In the genomic region with DNA sequence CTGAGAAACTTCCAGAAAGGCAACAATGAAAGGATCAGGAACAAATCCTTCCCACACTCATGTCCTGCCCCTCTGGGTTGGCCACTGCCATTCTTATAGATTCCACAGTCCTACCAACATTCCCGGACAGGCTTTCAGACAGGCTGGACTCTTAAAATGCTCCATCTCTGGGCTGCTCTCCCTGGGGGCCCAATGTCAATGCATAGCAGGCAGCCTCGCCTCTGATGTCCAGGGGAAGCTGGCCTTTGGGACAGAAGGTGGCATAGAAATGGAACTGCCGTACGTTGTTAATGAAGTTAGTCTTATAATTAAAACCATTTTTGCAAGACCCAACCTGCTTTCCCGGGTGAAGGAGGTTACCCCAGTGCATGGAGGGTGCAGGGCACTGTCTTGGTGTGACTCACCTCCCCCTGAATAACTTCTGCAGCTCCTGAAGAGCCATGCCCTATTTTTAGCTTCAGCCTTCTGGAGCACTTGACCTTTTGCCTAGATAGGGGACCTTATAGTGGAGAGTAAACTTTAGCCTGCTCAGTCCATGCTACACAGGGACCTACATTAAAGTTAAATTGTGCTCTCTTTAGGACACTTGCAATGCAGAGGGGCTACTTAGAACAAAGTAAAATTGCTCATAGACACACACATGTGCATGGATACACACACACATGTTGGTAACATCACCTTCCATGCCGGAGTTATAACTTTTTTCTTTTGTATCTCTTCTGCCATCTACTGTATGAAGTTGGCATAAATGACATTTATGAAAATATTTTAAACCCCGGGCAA, we compare ENCODE assay signal across 10 mouse cellular contexts. TPM values are rescaled to one million over a fixed set of nuclear protein-coding genes. Genes with fewer than 3 reads are reported as not detected.
DNase-seq lines count a peak whose midpoint lies in the region; ATAC-seq and TF ChIP-seq lines count a peak whose summit lies in the region.
"Had no signal": no experiment of that assay in that cellular context is flagged by ENCODE, and none has a peak within 500 bp of the region (broad histone marks: within the 10 kb centered on the region; RNA-seq: fewer than 3 reads in every experiment).

No protein-coding gene starts in this region.

- H3K36me3 ChIP-seq in lung, embryonic 14.5 days (ENCODE audit: insufficient read depth): no peaks in the 10 kb centered on the region
- H3K36me3 ChIP-seq in embryonic facial prominence, embryonic 14.5 days (ENCODE audit: control insufficient read depth, insufficient read depth, low read length): no peaks in the 10 kb centered on the region
- H3K36me3 ChIP-seq: limb, embryonic 12.5 days had no signal

- no peaks in the 10 kb centered on the region for H3K4me1 ChIP-seq in cerebellum, adult 2 months (ENCODE audit: control insufficient read depth, insufficient read depth, low read length)
- no peaks in the 10 kb centered on the region; the same call in 1 of the 2 replicates for H3K4me1 ChIP-seq in lung, embryonic 14.5 days (ENCODE audit: insufficient read depth)
- H3K4me1 ChIP-seq in lung, adult 2 months (ENCODE audit: control insufficient read depth, insufficient read depth, low read length): no peaks in the 10 kb centered on the region
- H3K4me1 ChIP-seq in embryonic facial prominence, embryonic 14.5 days (ENCODE audit: control insufficient read depth, insufficient read depth, low read length): no peaks in the 10 kb centered on the region
- H3K4me1 ChIP-seq: limb, embryonic 12.5 days had no signal

- no peak overlapping the region for H3K4me2 ChIP-seq in lung, embryonic 14.5 days
- H3K4me2 ChIP-seq in embryonic facial prominence, embryonic 14.5 days (ENCODE audit: low read depth, low read length): no peak overlapping the region
- H3K4me2 ChIP-seq: limb, embryonic 12.5 days had no signal

- 48% methylated on average over 7 of the region's 7 CpGs for WGBS in cerebellum, adult 2 months
- WGBS in lung, embryonic 14.5 days: 48% methylated on average over 7 of the region's 7 CpGs
- 50% methylated on average over 7 of the region's 7 CpGs for WGBS in lung, adult 2 months
- WGBS in embryonic facial prominence, embryonic 14.5 days: 34% methylated on average over 7 of the region's 7 CpGs

- ATAC-seq in lung, embryonic 14.5 days (ENCODE audit: insufficient read depth): no peak; the same call in 1 of the 2 replicates
- no peak for ATAC-seq in embryonic facial prominence, embryonic 14.5 days (ENCODE audit: low read depth)
- peak; percentile 53; the same call in 1 of the 2 replicates for ATAC-seq in megakaryocyte progenitor cell, adult 5-6 weeks (replicated peaks; ENCODE audit: poor library complexity)
- ATAC-seq: inflammation-experienced regulatory T-cells, adult 6 months had no signal

- H3K9ac ChIP-seq in lung, embryonic 14.5 days: no peak overlapping the region
- no peak overlapping the region for H3K9ac ChIP-seq in embryonic facial prominence, embryonic 14.5 days (ENCODE audit: low read depth, low read length)
- H3K9ac ChIP-seq: limb, embryonic 12.5 days had no signal

- TF ChIP-seq POLR2A in cerebellum, adult 2 months (IDR thresholded peaks at IDR 0.05; ENCODE audit: borderline replicate concordance, insufficient read depth, low read length): no peak
- TF ChIP-seq POLR2A in lung, adult 2 months (IDR thresholded peaks at IDR 0.05; ENCODE audit: borderline replicate concordance, extremely low read depth, low read depth, low read length): no peak

- H3K9me3 ChIP-seq in lung, embryonic 14.5 days (ENCODE audit: low read depth, low read length): no peaks in the 10 kb centered on the region
- no peaks in the 10 kb centered on the region for H3K9me3 ChIP-seq in embryonic facial prominence, embryonic 14.5 days (ENCODE audit: control insufficient read depth, low read length)
- H3K9me3 ChIP-seq: limb, embryonic 12.5 days had no signal

- peak; percentile 13; the same call in 1 of the 2 replicates for TF ChIP-seq CTCF in cerebellum, adult 2 months (IDR thresholded peaks at IDR 0.05; ENCODE audit: borderline replicate concordance, insufficient read depth, low read depth, low read length)
- peak; percentile 37; the same call in 1 of the 2 replicates for TF ChIP-seq CTCF in lung, embryonic 14.5 days (IDR thresholded peaks at IDR 0.05; ENCODE audit: low read depth)
- no peak for TF ChIP-seq CTCF in lung, adult 2 months (IDR thresholded peaks at IDR 0.05; ENCODE audit: insufficient read depth, low read length)

- no peak overlapping the region for H3K27ac ChIP-seq in cerebellum, adult 2 months (ENCODE audit: insufficient read depth, low read length)
- H3K27ac ChIP-seq in lung, embryonic 14.5 days (ENCODE audit: low read depth): no peak overlapping the region
- no peak overlapping the region for H3K27ac ChIP-seq in embryonic facial prominence, embryonic 14.5 days (replicated peaks; ENCODE audit: low read depth, low read length)
- H3K27ac ChIP-seq: limb, embryonic 12.5 days had no signal

- H3K27me3 ChIP-seq in cerebellum, adult 2 months (ENCODE audit: control insufficient read depth, insufficient read depth, low read length): no peaks in the 10 kb centered on the region
- H3K27me3 ChIP-seq in lung, embryonic 14.5 days (ENCODE audit: insufficient read depth, low read length): no peaks in the 10 kb centered on the region
- H3K27me3 ChIP-seq in embryonic facial prominence, embryonic 14.5 days (replicated peaks; ENCODE audit: control insufficient read depth, insufficient read depth, low read length): no peaks in the 10 kb centered on the region; the same call in 1 of the 2 replicates

- no peak overlapping the region for H3K4me3 ChIP-seq in cerebellum, adult 2 months (replicated peaks; ENCODE audit: insufficient read depth, low read depth, low read length)
- no peak overlapping the region for H3K4me3 ChIP-seq in lung, embryonic 14.5 days (ENCODE audit: low read depth, low read length)
- no peak overlapping the region for H3K4me3 ChIP-seq in lung, adult 2 months (replicated peaks; ENCODE audit: extremely low read depth, low read depth, low read length)
- no peak overlapping the region for H3K4me3 ChIP-seq in embryonic facial prominence, embryonic 14.5 days (ENCODE audit: low read depth, low read length)
- H3K4me3 ChIP-seq: limb, embryonic 12.5 days had no signal

- no peak for DNase-seq in cerebellum, adult 2 months
- no peak for DNase-seq in cerebellum, postnatal 36 days
- DNase-seq in lung, embryonic 14.5 days: peak; percentile 54
- no peak for DNase-seq in lung, adult 2 months
- peak; percentile 58 for DNase-seq in embryonic facial prominence, embryonic 14.5 days (ENCODE audit: low spot score)
- DNase-seq in cerebellum, adult 18-20 months: no peak
- DNase-seq in c-Kit-positive CD71-positive TER-119-positive erythroid progenitor cells, embryonic 14.5 days (ENCODE audit: low spot score): no peak

RNA-seq across cellular contexts. Expression of a gene that starts 25.5 kb away (rescaled TPM):
- polyA plus RNA-seq in cerebellum, adult 2 months (2012; rRNA removed): 876 and 917 TPM in 2 replicates
- 431 and 432 TPM in 2 replicates for polyA plus RNA-seq in lung, embryonic 14.5 days (2014; fragmentation: Nextera tagmentation; extraction: Ambion mirVana)
- 293 and 360 TPM in 2 replicates for polyA plus RNA-seq in lung, adult 2 months (2012; rRNA removed)
- 580 and 582 TPM in 2 replicates for polyA plus RNA-seq in embryonic facial prominence, embryonic 14.5 days (2014; fragmentation: Nextera tagmentation; extraction: Ambion mirVana)
- 87.5 and 94.7 TPM in 2 replicates for total RNA-seq in megakaryocyte progenitor cell, adult 5-6 weeks (2015)
- 157 and 166 TPM in 2 replicates for total RNA-seq in megakaryocyte progenitor cell, adult 5-6 weeks (2017)

RNA-seq across cellular contexts. Expression of a gene that starts 57.8 kb away (rescaled TPM):
- not detected in 2 replicates for polyA plus RNA-seq in cerebellum, adult 2 months (2012; rRNA removed)
- polyA plus RNA-seq in lung, embryonic 14.5 days (2014; fragmentation: Nextera tagmentation; extraction: Ambion mirVana): not detected in 2 replicates
- polyA plus RNA-seq in lung, adult 2 months (2012; rRNA removed): not detected in 2 replicates
- 0.39 and 0.72 TPM in 2 replicates for polyA plus RNA-seq in embryonic facial prominence, embryonic 14.5 days (2014; fragmentation: Nextera tagmentation; extraction: Ambion mirVana)
- total RNA-seq in megakaryocyte progenitor cell, adult 5-6 weeks (2015): not detected in 2 replicates
- not detected in 2 replicates for total RNA-seq in megakaryocyte progenitor cell, adult 5-6 weeks (2017)
- polyA plus RNA-seq: inflammation-experienced regulatory T-cells, adult 6 months; limb, embryonic 12.5 days had no signal

Comparison
In these comparisons a context has a peak if more than half of its experiments do, and no peak if none do; other contexts are left out.
1. DNase-seq: peak in lung, embryonic 14.5 days (single experiment) and embryonic facial prominence, embryonic 14.5 days (single experiment); none in cerebellum, adult 2 months (0 of 2), cerebellum, postnatal 36 days (0 of 2), lung, adult 2 months (single experiment), cerebellum, adult 18-20 months (0 of 2) and c-Kit-positive CD71-positive TER-119-positive erythroid progenitor cells, embryonic 14.5 days (single experiment).